Mouse (Mus musculus) forebrain, postnatal 0 days (tissue): ENCODE results near the gene Tcf20. TPM values are rescaled to one million over a fixed set of nuclear protein-coding genes. Genes with fewer than 3 reads are reported as not detected.
A peak's percentile ranks its signal among the peaks of the same experiment; 100 is the strongest.

Experiments
- ATAC-seq: fragments of 200-750 bp; cut with Nextera tagmentation; 2 replicates; pipeline ENCODE4 v1.8.0; 2017; ENCODE audit warnings: mild to moderate bottlenecking, moderate library complexity
- DNase-seq: peaks from one replicate; pipeline ENCODE4 v3.0.0-alpha.2; 2015
- H3K27ac ChIP-seq: fragments of 300-500 bp; sonication (generic); 2 replicates; pipeline ENCODE4 v1.5.1; 2014; ENCODE audit warnings: low read depth, mild to moderate bottlenecking, antibody characterized with exemption, low read length, moderate library complexity, mixed read lengths
- H3K27me3 ChIP-seq: fragments of 300-500 bp; sonication (generic); 2 replicates; pipeline ENCODE4 v1.6.1; 2014; ENCODE audit warnings: mild to moderate bottlenecking, low read length, mixed read lengths; ENCODE audit not compliant: insufficient read depth
- H3K36me3 ChIP-seq: fragments of 300-500 bp; sonication (generic); 2 replicates; pipeline ENCODE4 v1.6.1; 2014; ENCODE audit warnings: mild to moderate bottlenecking, moderate library complexity; ENCODE audit not compliant: insufficient read depth
- H3K4me1 ChIP-seq: fragments of 300-500 bp; sonication (generic); 2 replicates; pipeline ENCODE4 v1.6.1; 2014; ENCODE audit warnings: antibody characterized with exemption; ENCODE audit not compliant: insufficient read depth
- H3K4me2 ChIP-seq: fragments of 300-500 bp; sonication (generic); 2 replicates; pipeline ENCODE4 v1.6.1; 2014; ENCODE audit warnings: low read depth, mild to moderate bottlenecking, moderate library complexity
- H3K4me3 ChIP-seq: fragments of 300-500 bp; sonication (generic); 2 replicates; pipeline ENCODE4 v1.5.1; 2014; ENCODE audit warnings: low read depth, low read length, mixed read lengths
- H3K9ac ChIP-seq: fragments of 300-500 bp; sonication (generic); 2 replicates; pipeline ENCODE4 v1.6.1; 2014; ENCODE audit warnings: mild to moderate bottlenecking
- H3K9me3 ChIP-seq: fragments of 300-500 bp; sonication (generic); 2 replicates; pipeline ENCODE4 v1.6.1; 2016; ENCODE audit warnings: low read length
- CTCF ChIP-seq: sonication (generic); IDR thresholded peaks from 2 replicates; pipeline ENCODE4 v1.5.1; 2016; ENCODE audit warnings: antibody characterized with exemption, control low read depth, low read depth
- WGBS: fragments of 180-500 bp; shearing (Covaris S2); extraction: QIAGEN DNeasy Blood & Tissue Kit; methylation state at CpG from one replicate; pipeline ENCODE4 v1.1.7; 2014; 5-methylcytosine and 5-hydroxymethylcytosine counted together
- polyA plus RNA-seq: library from polyadenylated mRNA; unstranded; fragments of >200 nt; fragmentation: Nextera tagmentation; extraction: Ambion mirVana; gene quantifications from 2 replicates; pipeline ENCODE4 v1.2.1, GENCODE M21; 2015
- total RNA-seq: library from RNA; depleted of rRNA; stranded (reverse); fragments of >200 nt; gene quantifications from 2 replicates; pipeline ENCODE4 v1.2.3, GENCODE M21; 2014; rRNA removed

Tcf20 gene
- 120 and 150 TPM in 2 replicates for total RNA-seq
- 10.3 and 12.2 TPM in 2 replicates for polyA plus RNA-seq

DNA sequence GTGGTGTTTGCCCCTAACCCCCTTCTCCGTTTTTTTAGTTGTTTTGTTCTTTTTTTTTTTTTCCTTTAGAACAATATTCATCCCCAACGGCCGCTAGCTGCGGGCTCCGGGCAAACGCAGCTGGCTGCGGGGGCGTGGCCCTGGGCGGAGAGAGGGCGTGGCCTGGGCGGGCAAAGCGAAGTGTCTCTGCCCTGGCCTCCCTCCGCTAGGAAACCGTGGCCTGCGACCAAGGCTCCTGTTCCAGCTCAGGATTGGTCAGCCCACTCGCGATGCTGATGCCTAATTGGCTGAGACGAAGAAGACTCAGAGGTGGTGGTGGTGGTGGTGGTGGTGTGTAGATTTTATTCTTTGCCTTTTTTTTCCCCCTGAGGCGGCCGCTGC, at the start of gene Tcf20:
Tcf20 (minus strand) TSS at position 141 of the 381 bp plus-strand sequence.
- Histone ChIP-seq H3K4me3 (peak within 1 kb of the TSS; percentile 48), H3K27me3 (no peaks in the 10 kb centered on the region), H3K9me3 (no peaks in the 10 kb centered on the region), H3K4me2 (peak within 1 kb of the TSS; percentile 94), H3K9ac (peak within 1 kb of the TSS; percentile 53), H3K36me3 (no peaks in the 10 kb centered on the region), H3K4me1 (peaks cover 37% of the 10 kb centered on the region), H3K27ac (peak within 1 kb of the TSS; percentile 41; the same call in 1 of the 2 replicates)
- 0% methylated on average over 20 of the region's 20 CpGs for WGBS
- peak; percentile 80 for ATAC-seq
- TF ChIP-seq CTCF, result 0 out of 2 replicates have a peak, but pooled peaks have one; percentile 15
- peak; percentile 87 for DNase-seq

GRCm38 (mm10) chr15:83036900-83037519, 49.3 kb upstream of the Tcf20 start:
- Histone ChIP-seq H3K9ac (no peak overlapping the region), H3K27ac (no peak overlapping the region), H3K4me2 (no peak overlapping the region), H3K4me1 (peaks cover 33% of the 10 kb centered on the region), H3K27me3 (no peaks in the 10 kb centered on the region), H3K4me3 (no peak overlapping the region), H3K9me3 (no peaks in the 10 kb centered on the region), H3K36me3 (no peaks in the 10 kb centered on the region)
- DNase-seq (peak; percentile 63), ATAC-seq (no peak)
- WGBS, result 44% methylated on average over 14 of the region's 14 CpGs
- TF ChIP-seq CTCF, result no peak

- TF ChIP-seq CTCF, result no peak
- no peak overlapping the region for H3K4me3 ChIP-seq
- H3K27ac ChIP-seq, result no peak overlapping the region
- H3K27me3 ChIP-seq, result no peaks in the 10 kb centered on the region
- H3K4me2 ChIP-seq, result no peak overlapping the region
- ATAC-seq, result no peak
- no peaks in the 10 kb centered on the region for H3K9me3 ChIP-seq
- 62% methylated on average over 7 of the region's 7 CpGs for WGBS
- no peak for DNase-seq
- H3K36me3 ChIP-seq, result no peaks in the 10 kb centered on the region
- H3K9ac ChIP-seq, result no peak overlapping the region
- H3K4me1 ChIP-seq, result peaks cover 33% of the 10 kb centered on the region
Observed at GRCm38 (mm10) chr15:83036089-83036488, 48.4 kb upstream of the Tcf20 start.

DNA sequence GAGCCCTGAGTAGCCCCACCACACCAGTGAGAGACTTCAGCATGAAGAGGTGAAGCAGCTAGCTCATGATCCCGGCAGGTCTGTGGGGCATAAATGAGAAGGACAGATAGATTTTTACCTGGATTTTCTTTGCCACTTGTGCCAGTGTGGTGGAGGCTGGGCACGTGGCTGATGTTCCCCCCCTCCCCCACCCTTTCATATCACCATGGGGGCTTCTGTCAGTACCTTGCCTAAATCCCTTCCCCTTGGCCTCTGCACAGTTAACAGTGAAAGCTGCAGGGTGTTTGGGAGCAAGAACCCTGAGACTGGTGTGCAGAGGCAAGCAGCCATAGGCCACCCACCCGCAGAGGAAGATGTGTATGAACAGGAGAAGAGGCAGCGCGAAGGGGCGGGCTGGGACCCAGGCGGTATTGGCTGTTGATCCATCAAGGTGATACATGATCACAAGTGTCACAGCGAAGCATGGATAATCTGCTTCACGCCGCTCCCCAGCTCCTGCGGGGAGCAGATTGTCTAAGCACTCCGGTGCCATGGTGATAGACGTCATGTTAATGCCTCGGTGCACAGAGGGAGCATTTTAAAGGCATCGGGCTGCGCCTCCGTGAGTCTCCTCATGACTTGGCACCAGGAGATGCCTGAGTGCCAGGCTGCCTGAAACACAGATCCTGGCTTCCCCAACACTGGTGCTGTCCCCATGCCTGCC, 46.8 kb upstream of the Tcf20 start:
- no peaks in the 10 kb centered on the region for H3K27me3 ChIP-seq
- H3K4me2 ChIP-seq, result peak overlapping the region; percentile 39
- ATAC-seq, result peak; percentile 91
- H3K27ac ChIP-seq, result peak overlapping the region; percentile 62
- H3K9ac ChIP-seq, result peak overlapping the region; percentile 33; the same call in 1 of the 2 replicates
- peak; percentile 88 for DNase-seq
- no peaks in the 10 kb centered on the region for H3K9me3 ChIP-seq
- no peak overlapping the region for H3K4me3 ChIP-seq
- WGBS, result 3% methylated on average over 17 of the region's 17 CpGs
- no peaks in the 10 kb centered on the region for H3K36me3 ChIP-seq
- TF ChIP-seq CTCF, result peak; percentile 38
- H3K4me1 ChIP-seq, result peaks cover 26% of the 10 kb centered on the region

DNA sequence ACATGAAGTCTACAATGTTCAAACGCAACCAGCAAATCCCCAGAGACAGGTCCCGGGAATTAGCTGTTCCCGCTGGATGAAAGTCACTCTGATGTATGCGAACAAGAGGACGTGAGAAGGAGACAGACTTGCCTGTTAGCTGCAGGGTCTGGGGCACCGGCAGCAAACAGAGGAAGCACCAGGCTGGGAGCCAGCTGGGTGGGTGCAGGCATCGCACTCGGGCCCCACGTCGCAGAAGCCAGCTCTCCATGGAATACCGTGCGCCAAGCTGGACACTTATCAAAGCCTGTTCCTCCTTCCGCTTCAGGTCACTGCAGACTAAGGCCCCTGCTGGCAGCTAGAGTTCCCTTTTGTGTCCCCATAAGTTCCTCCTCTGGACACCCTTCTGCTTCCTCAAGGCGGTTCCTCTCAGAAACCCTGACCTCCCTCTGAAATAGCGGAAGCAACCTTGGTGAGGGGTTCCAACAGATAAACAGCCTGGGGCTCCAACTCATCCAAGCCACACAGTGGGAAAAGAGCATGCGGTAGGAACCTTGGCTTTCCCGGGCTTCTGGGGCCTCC, 45.4 kb upstream of the Tcf20 start, which contains the start of gene Nfam1:
Nfam1 (minus strand) TSS at position 326 of the 561 bp plus-strand sequence.
- no peak for TF ChIP-seq CTCF
- no peaks in the 10 kb centered on the region for H3K27me3 ChIP-seq
- peak; percentile 38 for DNase-seq
- 18% methylated on average over 17 of the region's 17 CpGs for WGBS
- no peak for ATAC-seq
- no peaks in the 10 kb centered on the region for H3K36me3 ChIP-seq
- H3K27ac ChIP-seq, result 0 out of 2 replicates have a peak within 1 kb of the TSS, but pooled peaks have one; percentile 15
- H3K4me3 ChIP-seq, result no peak within 1 kb of the TSS
- peaks cover 26% of the 10 kb centered on the region for H3K4me1 ChIP-seq
- H3K9me3 ChIP-seq, result no peaks in the 10 kb centered on the region
- H3K9ac ChIP-seq, result 0 out of 2 replicates have a peak within 1 kb of the TSS, but pooled peaks have one; percentile 14
- no peak within 1 kb of the TSS for H3K4me2 ChIP-seq

DNA sequence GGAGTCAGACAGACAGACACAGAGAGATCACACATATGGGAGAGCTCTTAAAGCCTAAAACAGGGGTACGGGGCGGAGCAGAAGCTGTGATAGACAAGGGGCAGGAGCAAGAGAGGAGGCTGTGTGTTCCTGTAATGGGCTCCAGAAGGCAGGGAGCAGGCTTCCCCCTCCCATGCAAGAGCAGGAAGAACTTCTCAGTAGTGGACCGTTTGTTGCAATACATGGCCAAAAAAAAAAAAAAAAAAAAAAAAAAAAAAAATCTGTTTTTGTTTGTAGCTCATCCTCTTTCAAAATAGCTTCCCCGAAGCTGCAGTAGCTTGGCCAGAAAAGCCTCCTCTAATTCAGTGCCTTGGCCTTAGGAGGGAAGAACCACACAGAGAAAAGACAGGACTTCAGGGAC, 43.2 kb upstream of the Tcf20 start:
- Histone ChIP-seq H3K4me2 (no peak overlapping the region), H3K27ac (no peak overlapping the region), H3K4me1 (peaks cover 26% of the 10 kb centered on the region), H3K4me3 (no peak overlapping the region), H3K27me3 (no peaks in the 10 kb centered on the region), H3K9me3 (no peaks in the 10 kb centered on the region), H3K9ac (no peak overlapping the region), H3K36me3 (no peaks in the 10 kb centered on the region)
- ATAC-seq (no peak), DNase-seq (no peak)
- 64% methylated on average over 4 of the region's 4 CpGs for WGBS
- TF ChIP-seq CTCF, result no peak
